Mouse (Mus musculus) cerebellum, adult 11-12 months (tissue): Measurements from ENCODE around the gene Dnah8.
A peak's percentile ranks its signal among the peaks of the same experiment; 100 is the strongest.

ENCODE experiments used
- DNase-seq: peaks from one replicate; pipeline ENCODE4 v3.0.0; 2022

Dnah8 gene

DNA sequence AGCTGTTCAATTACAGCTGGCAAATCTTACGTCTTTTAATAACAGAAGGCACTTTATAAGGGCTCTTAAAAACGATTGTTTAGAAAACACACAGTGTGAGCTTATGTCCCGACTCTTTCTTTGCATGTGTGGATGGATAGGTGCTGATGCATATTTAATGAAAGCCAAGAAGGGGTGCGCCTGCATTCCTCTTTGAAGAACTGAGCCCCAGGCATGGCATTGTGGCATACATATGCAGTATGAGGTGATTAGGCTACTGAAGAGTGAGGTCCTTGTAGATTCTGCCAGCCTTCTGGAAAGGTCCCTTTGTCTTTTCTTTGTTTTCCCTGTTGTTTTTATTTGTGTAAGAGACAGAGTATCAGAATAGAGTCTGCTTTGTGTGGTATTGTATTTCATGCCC, 48.4 kb downstream of the Dnah8 start:
- DNase-seq, result no peak

GRCm38 (mm10) chr17:30673023-30673422, 48.9 kb downstream of the Dnah8 start:
- DNase-seq, result no peak

GRCm38 (mm10) chr17:30675021-30675740, 51.0 kb downstream of the Dnah8 start:
- no peak for DNase-seq

DNA sequence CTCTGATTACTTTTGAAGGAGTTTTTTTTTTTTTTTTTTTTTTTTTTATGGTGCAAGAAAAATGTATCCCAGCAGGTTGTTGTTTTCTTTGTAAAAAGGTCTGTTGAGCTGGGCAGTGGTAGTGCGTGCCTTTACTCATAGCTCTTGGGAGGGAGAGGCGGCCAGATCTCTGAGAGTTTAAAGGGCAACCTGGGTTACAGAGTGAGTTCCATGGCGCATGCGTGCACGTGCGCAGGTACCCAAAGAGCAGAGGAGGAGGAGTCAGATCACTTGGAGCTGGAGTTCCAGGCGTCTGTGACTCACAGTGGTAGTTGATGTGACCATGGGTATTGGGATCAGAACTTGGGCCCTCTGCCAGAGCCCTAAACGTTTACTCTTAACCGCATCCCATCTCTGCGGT, 54.4 kb downstream of the Dnah8 start:
- DNase-seq, result no peak

DNA sequence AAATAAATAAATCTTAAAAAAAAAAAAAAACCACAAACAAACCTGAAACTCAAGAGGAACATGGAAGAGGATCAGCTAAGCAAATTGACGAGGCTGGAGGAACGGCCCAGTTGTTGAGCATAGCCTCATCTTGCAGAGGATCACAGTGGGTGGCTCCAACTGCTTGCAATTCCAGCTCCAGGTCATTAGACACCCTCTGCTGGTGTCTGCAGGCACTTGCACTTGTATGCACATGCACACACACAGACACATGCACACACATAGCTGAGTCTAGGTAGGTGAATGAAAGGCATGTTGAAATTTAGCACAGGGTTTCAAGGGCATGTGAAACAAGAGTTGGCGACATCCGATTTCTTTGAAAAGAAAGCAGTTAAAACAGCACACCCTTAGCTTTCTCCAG, 55.5 kb downstream of the Dnah8 start:
- no peak for DNase-seq

DNA sequence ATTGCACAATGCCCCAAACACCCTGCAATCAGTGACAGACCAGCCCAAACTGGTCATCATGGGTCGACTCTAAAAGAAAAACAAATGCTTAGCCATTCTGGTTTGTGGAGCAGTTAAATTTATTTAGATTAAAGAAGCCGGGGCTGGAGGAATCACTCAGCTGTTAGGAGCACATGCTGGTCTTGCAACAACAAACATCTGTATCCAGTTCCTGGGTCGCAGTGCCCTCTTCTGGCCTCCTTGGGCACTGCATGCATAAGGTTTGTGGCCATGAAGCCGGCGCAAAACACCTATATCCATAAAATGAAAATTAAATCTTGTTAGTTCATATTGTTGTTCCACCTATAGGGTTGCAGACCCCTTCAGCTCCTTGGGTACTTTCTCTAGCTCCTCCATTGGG, 57.5 kb downstream of the Dnah8 start:
- DNase-seq, result no peak

- peak; percentile 4 for DNase-seq
Observed at GRCm38 (mm10) chr17:30690181-30690580, 66.0 kb downstream of the Dnah8 start.

GRCm38 (mm10) chr17:30691481-30691880, 67.3 kb downstream of the Dnah8 start:
- DNase-seq, result no peak

GRCm38 (mm10) chr17:30694281-30694680, 70.1 kb downstream of the Dnah8 start:
- DNase-seq, result no peak

DNA sequence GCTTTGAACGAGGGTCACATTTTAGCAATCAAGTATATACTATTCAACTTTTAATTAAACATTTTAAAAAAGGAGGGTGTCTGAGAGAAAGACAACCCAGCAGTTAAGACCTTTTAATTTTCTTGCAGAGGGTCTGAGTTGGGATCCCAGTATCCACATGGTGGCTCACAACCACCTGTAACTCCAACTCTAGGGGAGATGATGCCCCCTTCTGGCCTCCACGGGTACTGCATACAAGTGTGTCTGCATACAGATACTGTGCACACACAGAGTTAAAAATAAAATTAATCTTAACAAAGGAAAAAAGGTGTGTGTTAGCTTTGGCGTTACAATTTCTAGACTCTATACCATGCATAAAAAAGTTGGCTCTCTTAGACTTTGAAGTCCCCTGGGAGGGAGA, 90.6 kb downstream of the Dnah8 start:
- no peak for DNase-seq

DNA sequence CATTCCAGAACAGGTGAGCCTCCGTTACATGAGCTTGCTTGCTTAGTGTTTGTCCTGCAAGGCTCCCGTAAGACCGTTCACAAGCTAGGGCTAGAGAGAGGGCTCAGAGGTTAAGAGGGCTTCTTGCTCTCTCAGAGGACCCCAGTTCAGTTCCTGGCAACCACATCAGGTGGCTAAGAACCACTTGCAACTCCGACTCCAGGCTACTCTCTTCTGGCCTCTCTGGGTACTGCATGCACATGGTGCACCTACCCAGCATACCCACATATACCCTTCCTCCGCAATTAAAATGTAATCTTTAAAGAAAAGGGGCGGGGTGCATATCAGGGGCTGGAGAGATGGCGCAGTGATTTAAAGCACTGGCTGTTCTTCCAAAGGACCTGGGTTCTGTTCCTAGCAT, 94.0 kb downstream of the Dnah8 start:
- DNase-seq, result no peak

- DNase-seq, result no peak
Observed at GRCm38 (mm10) chr17:30719031-30719430, 94.9 kb downstream of the Dnah8 start.

GRCm38 (mm10) chr17:30727788-30728187, 103.6 kb downstream of the Dnah8 start:
- DNase-seq, result no peak

DNA sequence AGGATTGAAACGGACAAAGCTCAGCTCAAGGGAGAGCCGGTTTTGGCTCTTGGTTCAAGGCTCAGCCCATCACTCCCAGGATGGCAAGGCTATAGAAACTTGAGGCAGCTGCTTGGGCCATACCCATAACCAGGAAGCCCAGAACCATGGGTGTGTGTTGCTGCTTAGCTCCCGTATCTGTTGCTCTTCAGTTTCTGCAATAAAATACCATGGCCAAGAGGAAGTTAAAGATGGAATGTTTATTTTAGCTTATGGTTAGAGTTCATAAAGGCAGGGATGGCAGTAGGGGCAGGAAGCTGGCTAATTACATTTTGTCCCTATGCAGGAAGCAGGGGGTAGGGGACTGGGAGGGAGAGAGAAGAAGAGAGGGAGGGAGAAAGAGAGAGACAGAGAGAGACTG, 108.6 kb downstream of the Dnah8 start:
- DNase-seq, result no peak

DNA sequence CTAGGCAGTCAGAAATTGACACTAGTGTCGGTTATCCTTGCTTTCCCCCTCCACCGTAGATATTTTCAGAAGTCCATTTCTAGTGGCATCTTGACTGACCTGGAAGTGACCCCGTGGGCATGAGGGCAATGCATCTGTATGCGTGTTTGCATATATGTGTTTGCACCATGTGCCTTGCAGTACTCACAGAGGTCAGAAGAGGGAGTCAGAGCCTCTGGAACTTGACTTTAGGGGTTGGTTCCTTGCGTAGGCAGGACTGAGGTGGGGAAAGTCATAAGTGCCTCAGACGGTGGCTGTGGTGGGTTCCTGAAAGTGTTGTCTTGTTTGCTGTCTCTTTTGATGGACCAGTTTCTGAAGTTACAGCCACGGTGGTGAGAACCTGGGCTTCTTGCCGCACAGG, 110.6 kb downstream of the Dnah8 start:
- DNase-seq, result no peak

GRCm38 (mm10) chr17:30735454-30735853, 111.3 kb downstream of the Dnah8 start:
- no peak for DNase-seq

- peak; percentile 11 for DNase-seq
Observed at GRCm38 (mm10) chr17:30737797-30738196, 113.6 kb downstream of the Dnah8 start.

DNA sequence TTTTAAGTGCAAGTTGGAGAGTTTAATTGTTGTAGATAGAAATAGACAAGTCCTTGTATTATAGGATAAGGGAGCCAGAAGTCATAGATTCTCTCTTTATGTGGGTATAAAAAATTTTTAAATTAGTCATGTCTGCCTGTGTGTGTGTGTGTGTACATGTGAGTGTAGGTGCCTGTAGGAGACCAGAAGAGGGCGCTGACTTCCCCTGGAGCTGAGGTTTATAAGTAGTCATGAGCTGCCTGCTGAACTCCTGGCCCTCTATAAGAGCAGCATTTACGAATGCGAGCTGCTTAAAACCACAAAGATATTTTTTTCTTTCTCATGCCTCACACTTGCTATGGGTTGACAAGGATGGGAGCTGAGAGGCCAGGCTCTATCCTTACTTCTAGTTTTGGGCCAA, 115.6 kb downstream of the Dnah8 start:
- DNase-seq, result no peak

DNA sequence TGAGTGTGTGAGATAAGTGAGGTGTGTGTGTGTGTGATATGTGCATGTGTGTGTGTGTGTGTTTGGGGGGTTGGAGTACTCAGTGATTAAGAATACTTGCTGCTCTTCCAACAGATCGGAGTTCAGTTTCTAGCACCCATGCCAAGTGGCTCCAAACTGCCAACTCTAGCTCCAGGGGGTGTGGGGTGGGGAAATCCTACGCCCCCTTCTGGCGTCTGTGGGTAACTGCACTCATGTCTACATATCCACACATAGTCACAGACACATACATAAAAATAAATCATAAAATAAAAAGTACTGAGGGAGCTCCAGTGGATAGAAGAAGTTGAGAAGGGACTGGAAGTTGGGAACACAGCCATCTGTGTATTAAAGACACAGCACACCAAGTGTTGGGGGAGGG, 119.8 kb downstream of the Dnah8 start:
- no peak for DNase-seq

GRCm38 (mm10) chr17:30746056-30747024, 122.2 kb downstream of the Dnah8 start:
- peak; percentile 10 for DNase-seq

DNA sequence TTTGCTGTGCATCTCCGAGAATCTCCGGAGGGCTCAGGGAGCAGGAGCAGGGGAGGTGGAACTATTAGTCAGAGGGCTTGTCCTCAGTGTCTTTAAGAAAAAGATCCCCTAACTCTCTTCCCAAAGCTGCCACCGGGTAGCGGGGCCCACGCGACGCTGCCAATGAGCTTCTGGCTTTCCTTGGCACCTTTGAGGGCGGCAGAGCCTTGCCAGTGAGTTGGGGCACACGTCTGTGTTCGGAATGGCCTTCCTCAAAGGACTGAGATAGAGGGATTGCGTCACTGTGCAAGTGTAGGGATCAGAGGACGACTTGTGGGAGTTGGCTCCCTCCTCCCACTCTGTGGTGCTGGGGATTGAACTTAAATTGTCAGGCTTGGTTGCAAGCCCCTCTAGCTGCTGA, 125.2 kb downstream of the Dnah8 start:
- DNase-seq, result no peak

DNA sequence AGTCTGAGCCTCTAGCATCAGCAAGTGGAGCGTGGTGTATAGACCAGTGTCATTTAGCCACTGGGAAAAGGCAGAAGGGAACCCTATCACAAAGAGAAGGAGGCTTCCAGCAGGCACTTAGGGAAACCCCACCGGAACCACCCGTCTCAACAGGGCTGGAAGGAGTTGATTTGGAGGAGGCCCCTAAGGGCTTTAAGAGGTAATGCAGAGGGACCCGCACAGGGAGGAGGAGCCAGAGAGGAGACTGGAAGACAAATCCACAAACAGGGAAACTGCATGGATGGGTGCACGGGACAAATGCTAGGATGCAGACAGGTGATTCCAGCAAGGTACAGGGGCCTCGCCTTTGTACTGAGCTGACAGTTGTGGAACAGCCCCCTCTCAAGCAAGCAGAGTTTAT, 126.1 kb downstream of the Dnah8 start:
- DNase-seq, result no peak

- DNase-seq, result peak; percentile 13
Observed at GRCm38 (mm10) chr17:30752370-30752818, 128.2 kb downstream of the Dnah8 start.

GRCm38 (mm10) chr17:30753201-30753600, 129.0 kb downstream of the Dnah8 start:
- no peak for DNase-seq
